Mouse (Mus musculus) embryonic facial prominence, embryonic 13.5 days (tissue): ENCODE data around the gene Otud5. TPM values are rescaled to one million over a fixed set of nuclear protein-coding genes. Genes with fewer than 3 reads are reported as not detected.
"Not testable (repeated sequence)": the region's sequence is repeated elsewhere in the genome, so short reads cannot be mapped to it uniquely, and the experiment has no call there.

Experiments
- ATAC-seq: fragments of 200-750 bp; cut with Nextera tagmentation; 2 replicates; pipeline ENCODE4 v1.8.0; 2017; ENCODE audit warnings: low read depth; ENCODE audit not compliant: insufficient number of reproducible peaks, insufficient read depth, low FRiP score, low TSS enrichment
- H3K27ac ChIP-seq: fragments of 300-500 bp; sonication (generic); 2 replicates; pipeline ENCODE4 v1.5.1; 2015; ENCODE audit warnings: moderate library complexity, mild to moderate bottlenecking, inconsistent platforms
- H3K27me3 ChIP-seq: fragments of 300-500 bp; sonication (generic); 2 replicates; pipeline ENCODE4 v1.6.1; 2015; ENCODE audit warnings: mild to moderate bottlenecking, inconsistent platforms
- H3K36me3 ChIP-seq: fragments of 300-500 bp; sonication (generic); 2 replicates; pipeline ENCODE4 v1.6.1; 2015; ENCODE audit warnings: mild to moderate bottlenecking, inconsistent platforms
- H3K4me1 ChIP-seq: fragments of 300-500 bp; sonication (generic); 2 replicates; pipeline ENCODE4 v1.6.1; 2015; ENCODE audit warnings: inconsistent platforms
- H3K4me2 ChIP-seq: fragments of 300-500 bp; sonication (generic); 2 replicates; pipeline ENCODE4 v1.6.1; 2015; ENCODE audit warnings: moderate library complexity, mild to moderate bottlenecking, inconsistent platforms
- H3K4me3 ChIP-seq: fragments of 300-500 bp; sonication (generic); 2 replicates; pipeline ENCODE4 v1.5.1; 2015; ENCODE audit warnings: mild to moderate bottlenecking, inconsistent platforms
- H3K9ac ChIP-seq: fragments of 300-500 bp; sonication (generic); 2 replicates; pipeline ENCODE4 v1.6.1; 2015; ENCODE audit warnings: mild to moderate bottlenecking, inconsistent platforms
- H3K9me3 ChIP-seq: fragments of 300-500 bp; sonication (generic); 2 replicates; pipeline ENCODE4 v1.6.1; 2016; ENCODE audit warnings: inconsistent platforms
- WGBS: fragments of 180-500 bp; shearing (Covaris S2); methylation state at CpG from one replicate; pipeline ENCODE4 v1.1.7; 2015; ENCODE audit warnings: mixed read lengths; 5-methylcytosine and 5-hydroxymethylcytosine counted together
- polyA plus RNA-seq: library from polyadenylated mRNA; unstranded; fragments of >200 nt; fragmentation: Nextera tagmentation; extraction: Ambion mirVana; gene quantifications from 2 replicates; pipeline ENCODE4 v1.2.1, GENCODE M21; 2015

The Otud5 gene
- polyA plus RNA-seq, 1 experiment from 2014 or later: 51.4 TPM

- Histone ChIP-seq H3K9me3 (no peaks in the 10 kb centered on the region), H3K27me3 (no peaks in the 10 kb centered on the region), H3K4me2 (peak within 1 kb of the TSS; percentile 60), H3K4me1 (peaks cover 4% of the 10 kb centered on the region; the same call in 1 of the 2 replicates), H3K36me3 (no peaks in the 10 kb centered on the region), H3K27ac (peak within 1 kb of the TSS; percentile 85), H3K4me3 (peak within 1 kb of the TSS; percentile 55), H3K9ac (peak within 1 kb of the TSS; percentile 61)
- 12% methylated on average over 49 of the region's 49 CpGs for WGBS
- peak; percentile 74 for ATAC-seq
These were observed 42.8 kb downstream of the Otud5 start, which contains the start of gene Slc35a2 for GRCm38 (mm10) chrX:7883841-7884567. TSS of gene Slc35a2 (plus strand) at chrX:7884028.

GRCm38 (mm10) chrX:7898211-7898610 lies 57.0 kb downstream of the Otud5 start:
- Histone ChIP-seq H3K9me3 (no peaks in the 10 kb centered on the region), H3K4me1 (peaks cover 3% of the 10 kb centered on the region; the same call in 1 of the 2 replicates), H3K4me2 (peak overlapping the region; percentile 61), H3K9ac (peak overlapping the region; percentile 74), H3K36me3 (peaks cover 25% of the 10 kb centered on the region), H3K27ac (no peak overlapping the region), H3K27me3 (no peaks in the 10 kb centered on the region), H3K4me3 (peak overlapping the region; percentile 57)
- ATAC-seq: no peak
- WGBS: 29% methylated on average over 13 of the region's 13 CpGs

GRCm38 (mm10) chrX:7898880-7899874 lies 58.0 kb downstream of the Otud5 start, which contains the start of the genes Pqbp1 and Timm17b:
TSS of gene Pqbp1 (minus strand) at chrX:7899269.
TSS of gene Timm17b (plus strand) at chrX:7899357.
- peak; percentile 94 for ATAC-seq
- Histone ChIP-seq H3K4me3 (peak within 1 kb of the TSS; percentile 57), H3K27me3 (no peaks in the 10 kb centered on the region), H3K27ac (peak within 1 kb of the TSS; percentile 86), H3K9ac (peak within 1 kb of the TSS; percentile 74), H3K4me2 (peak within 1 kb of the TSS; percentile 61), H3K36me3 (peaks cover 25% of the 10 kb centered on the region), H3K9me3 (no peaks in the 10 kb centered on the region), H3K4me1 (peaks cover 3% of the 10 kb centered on the region; the same call in 1 of the 2 replicates)
- WGBS: 20% methylated on average over 62 of the region's 62 CpGs

- 91% methylated on average over 5 of the region's 5 CpGs for WGBS
- Histone ChIP-seq H3K4me2 (no peak overlapping the region), H3K4me1 (no peaks in the 10 kb centered on the region), H3K9ac (no peak overlapping the region), H3K27me3 (no peaks in the 10 kb centered on the region), H3K9me3 (no peaks in the 10 kb centered on the region), H3K36me3 (peaks cover 21% of the 10 kb centered on the region), H3K27ac (no peak overlapping the region), H3K4me3 (no peak overlapping the region)
- ATAC-seq: no peak
These were observed 63.3 kb downstream of the Otud5 start for GRCm38 (mm10) chrX:7904441-7904840.

GRCm38 (mm10) chrX:7907735-7908134 lies 66.6 kb downstream of the Otud5 start, which contains the start of gene Gm10491:
TSS of gene Gm10491 (minus strand) at chrX:7907835.
- no peaks in the 10 kb centered on the region for H3K9me3 ChIP-seq
- H3K27me3 ChIP-seq: no peaks in the 10 kb centered on the region
- no peak for ATAC-seq
- no peak within 1 kb of the TSS for H3K4me2 ChIP-seq
- no peak within 1 kb of the TSS for H3K27ac ChIP-seq
- H3K9ac ChIP-seq: no peak within 1 kb of the TSS
- no peaks in the 10 kb centered on the region for H3K4me1 ChIP-seq
- peaks cover 21% of the 10 kb centered on the region for H3K36me3 ChIP-seq
- H3K4me3 ChIP-seq: no peak within 1 kb of the TSS
- 92% methylated on average over 5 of the region's 5 CpGs for WGBS

- not testable (repeated sequence) for H3K27ac ChIP-seq, H3K9me3 ChIP-seq, H3K4me2 ChIP-seq, H3K9ac ChIP-seq, H3K27me3 ChIP-seq, ATAC-seq, H3K4me1 ChIP-seq, H3K4me3 ChIP-seq
- WGBS: 87% methylated on average over 4 of the region's 4 CpGs
- peaks cover 15% of the 10 kb centered on the region for H3K36me3 ChIP-seq
These were observed 68.1 kb downstream of the Otud5 start, which contains the start of gene Gm10490 for GRCm38 (mm10) chrX:7909242-7909641. TSS of gene Gm10490 (plus strand) at chrX:7909542.

- H3K4me2 ChIP-seq: no peak overlapping the region
- no peaks in the 10 kb centered on the region for H3K4me1 ChIP-seq
- H3K27ac ChIP-seq: no peak overlapping the region
- H3K4me3 ChIP-seq: no peak overlapping the region
- peaks cover 15% of the 10 kb centered on the region for H3K36me3 ChIP-seq
- H3K9me3 ChIP-seq: no peaks in the 10 kb centered on the region
- no peak overlapping the region for H3K9ac ChIP-seq
- H3K27me3 ChIP-seq: no peaks in the 10 kb centered on the region
- no peak for ATAC-seq
- WGBS: 55% methylated on average over 6 of the region's 6 CpGs
These were observed 69.3 kb downstream of the Otud5 start for GRCm38 (mm10) chrX:7910473-7910872.

- not testable (repeated sequence) for H3K4me1 ChIP-seq, H3K27ac ChIP-seq, H3K4me3 ChIP-seq, H3K9ac ChIP-seq, ATAC-seq, H3K4me2 ChIP-seq, H3K36me3 ChIP-seq, H3K9me3 ChIP-seq
- 28% methylated on average over 3 of the region's 3 CpGs for WGBS
- H3K27me3 ChIP-seq: peaks cover 20% of the 10 kb centered on the region
These were observed 74.5 kb downstream of the Otud5 start for GRCm38 (mm10) chrX:7915669-7916068.

- 70% methylated on average over 6 of the region's 6 CpGs for WGBS
- H3K4me3 ChIP-seq, H3K4me1 ChIP-seq, H3K27ac ChIP-seq, H3K9ac ChIP-seq, H3K4me2 ChIP-seq, ATAC-seq, H3K36me3 ChIP-seq, H3K9me3 ChIP-seq: not testable (repeated sequence)
- H3K27me3 ChIP-seq: peaks cover 43% of the 10 kb centered on the region
These were observed 76.8 kb downstream of the Otud5 start for GRCm38 (mm10) chrX:7917960-7918359.

- no peak for ATAC-seq
- Histone ChIP-seq H3K9ac (no peak within 1 kb of the TSS), H3K4me2 (peak within 1 kb of the TSS; percentile 54), H3K9me3 (no peaks in the 10 kb centered on the region), H3K4me3 (peak within 1 kb of the TSS; percentile 29), H3K4me1 (no peaks in the 10 kb centered on the region; the same call in 1 of the 2 replicates), H3K36me3 (no peaks in the 10 kb centered on the region), H3K27ac (no peak within 1 kb of the TSS), H3K27me3 (peaks cover 61% of the 10 kb centered on the region)
- 17% methylated on average over 40 of the region's 40 CpGs for WGBS
These were observed 78.6 kb downstream of the Otud5 start, which contains the start of gene Pcsk1n for GRCm38 (mm10) chrX:7919601-7920383. TSS of gene Pcsk1n (plus strand) at chrX:7919822.
